Mouse (Mus musculus) NIH3T3 (cell line): ENCODE measurements around the gene Brf1.

Source experiments
- DNase-seq: peaks from one replicate; pipeline ENCODE4 v3.0.0-alpha.2; 2012; ENCODE audit warnings: low read depth

The Brf1 gene

GRCm38 (mm10) chr12:112938873-112939565 lies 61.5 kb downstream of the Brf1 start:
- peak; percentile 54 for DNase-seq

DNA sequence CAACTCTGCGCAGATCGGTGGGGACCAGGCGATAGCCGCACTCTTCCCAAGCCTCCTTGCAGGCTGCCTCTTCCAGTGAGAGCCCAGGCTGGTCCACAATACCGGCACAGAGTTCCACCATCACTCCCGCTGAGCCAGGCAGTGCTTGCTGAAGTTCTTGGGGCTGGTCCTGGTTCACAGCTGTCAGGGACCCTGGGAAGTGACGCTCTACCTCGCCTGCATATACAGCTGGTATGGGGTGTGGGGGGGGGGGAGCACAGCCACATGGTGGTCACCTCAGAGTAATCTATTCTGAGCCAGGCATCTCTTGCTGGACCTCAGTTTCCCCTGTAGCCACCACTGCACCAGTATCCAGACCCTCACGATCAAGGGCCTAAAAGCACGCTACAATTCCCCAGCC lies 62.1 kb downstream of the Brf1 start:
- DNase-seq, result no peak

DNA sequence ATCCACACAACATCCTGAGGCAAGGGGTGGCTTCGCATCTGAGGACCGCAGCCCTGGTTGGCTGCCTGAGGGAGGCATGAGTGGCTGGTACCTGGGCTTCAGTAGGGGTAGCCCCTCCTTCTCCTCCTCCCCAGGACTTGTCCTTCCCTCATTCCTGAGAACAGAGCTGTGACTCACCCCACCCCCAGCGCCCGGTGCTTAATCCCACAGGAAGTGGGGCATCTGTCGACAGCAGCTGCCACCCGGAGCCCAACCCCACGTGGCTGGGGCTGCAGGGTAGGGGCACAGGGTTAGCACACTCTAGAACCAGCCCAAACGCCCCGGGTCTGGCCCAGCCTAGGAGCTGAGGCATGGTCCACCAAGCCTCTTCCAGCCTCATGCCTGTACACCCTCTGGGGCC lies 62.6 kb downstream of the Brf1 start:
- peak; percentile 62 for DNase-seq

GRCm38 (mm10) chr12:112932647-112933046 lies 67.9 kb downstream of the Brf1 start:
- peak; percentile 45 for DNase-seq

DNA sequence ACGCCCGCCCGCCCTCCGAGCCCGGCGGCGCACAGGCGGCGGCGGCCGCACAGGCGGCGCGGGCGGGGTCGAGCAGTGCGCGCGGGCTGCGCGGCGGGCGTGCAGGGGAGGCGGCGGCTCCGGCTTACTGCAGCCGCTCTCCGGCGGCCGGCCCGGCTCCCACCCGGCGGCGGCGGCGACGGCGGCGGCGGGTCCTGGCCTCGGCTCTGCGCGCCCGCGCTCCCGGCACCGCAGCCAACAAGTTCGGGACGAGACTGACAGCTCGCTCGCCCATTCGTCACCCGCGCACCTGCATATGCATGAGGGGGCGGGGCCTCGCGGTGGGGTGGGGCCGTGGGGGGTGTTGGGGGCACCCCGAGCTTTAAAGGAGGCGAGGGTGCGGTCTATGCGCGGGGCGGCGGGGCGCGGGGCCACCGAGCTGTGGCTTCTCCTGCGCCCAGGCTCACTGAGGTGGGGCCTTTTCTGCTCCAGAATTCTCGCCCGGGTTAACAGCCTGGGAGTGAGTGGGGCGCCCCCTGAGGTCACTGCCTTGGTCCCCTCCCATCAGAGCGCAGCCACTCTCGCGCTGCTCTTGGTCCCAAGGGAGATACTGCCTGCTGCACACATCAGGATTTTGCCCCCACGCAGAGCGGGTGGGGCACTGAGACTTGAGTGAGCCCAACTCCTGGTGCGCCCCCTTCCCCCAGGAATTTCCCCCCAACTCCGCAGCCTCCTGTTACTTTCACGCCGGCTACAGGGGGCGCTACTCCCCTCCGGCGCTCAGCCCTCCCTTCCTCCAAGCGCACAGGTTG lies 70.7 kb downstream of the Brf1 start, which contains the start of gene Jag2:
TSS of gene Jag2 (minus strand) at position 215 of the 791 bp plus-strand sequence.
- no peak for DNase-seq

- DNase-seq, result no peak
Observed at GRCm38 (mm10) chr12:112928401-112929241, 71.9 kb downstream of the Brf1 start.

DNA sequence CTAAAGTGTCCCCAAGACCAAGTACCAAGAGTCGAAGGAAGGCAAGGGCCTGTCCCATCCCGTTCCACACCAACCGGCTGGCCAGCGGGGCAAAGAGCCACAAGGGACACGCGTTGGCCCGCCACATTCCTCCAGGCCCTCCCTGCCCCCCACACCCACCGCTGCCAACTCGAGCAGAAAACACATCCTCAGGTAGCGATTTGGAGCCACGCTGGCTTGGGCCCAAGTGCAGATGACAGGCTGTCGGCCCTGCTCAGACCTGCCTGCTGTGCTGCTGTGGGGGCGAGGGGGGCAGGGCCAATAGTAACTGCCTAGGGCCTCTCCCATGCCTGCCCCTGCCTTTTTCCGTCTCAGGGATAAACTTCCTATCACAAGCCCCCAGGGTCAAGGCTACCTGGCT lies 73.2 kb downstream of the Brf1 start:
- no peak for DNase-seq

DNA sequence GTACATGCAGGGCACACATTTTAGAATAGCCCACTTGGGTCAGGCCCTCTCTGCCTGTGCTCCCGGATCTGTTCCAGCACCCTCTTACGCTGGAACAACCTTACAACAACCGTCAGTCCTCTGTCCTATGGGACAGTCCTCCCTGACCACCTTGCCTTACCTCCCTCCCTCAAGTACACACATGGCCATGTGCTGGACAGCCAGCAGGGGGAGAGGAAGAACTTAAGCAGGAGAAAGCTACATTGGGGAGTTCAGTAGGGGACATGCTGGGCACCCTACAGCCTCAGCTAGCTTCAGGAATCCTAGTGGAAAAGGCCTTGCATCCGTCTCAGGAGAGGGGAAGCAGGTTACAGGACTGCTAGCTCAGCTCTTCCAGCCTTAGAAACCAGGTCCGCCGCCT lies 74.6 kb downstream of the Brf1 start:
- DNase-seq, result no peak

GRCm38 (mm10) chr12:112922541-112922940 lies 78.0 kb downstream of the Brf1 start:
- no peak for DNase-seq

GRCm38 (mm10) chr12:112921518-112921917 lies 79.0 kb downstream of the Brf1 start:
- no peak for DNase-seq

- no peak for DNase-seq
Observed at GRCm38 (mm10) chr12:112917906-112918305, 82.6 kb downstream of the Brf1 start.

GRCm38 (mm10) chr12:112917486-112917885 lies 83.0 kb downstream of the Brf1 start:
- no peak for DNase-seq

DNA sequence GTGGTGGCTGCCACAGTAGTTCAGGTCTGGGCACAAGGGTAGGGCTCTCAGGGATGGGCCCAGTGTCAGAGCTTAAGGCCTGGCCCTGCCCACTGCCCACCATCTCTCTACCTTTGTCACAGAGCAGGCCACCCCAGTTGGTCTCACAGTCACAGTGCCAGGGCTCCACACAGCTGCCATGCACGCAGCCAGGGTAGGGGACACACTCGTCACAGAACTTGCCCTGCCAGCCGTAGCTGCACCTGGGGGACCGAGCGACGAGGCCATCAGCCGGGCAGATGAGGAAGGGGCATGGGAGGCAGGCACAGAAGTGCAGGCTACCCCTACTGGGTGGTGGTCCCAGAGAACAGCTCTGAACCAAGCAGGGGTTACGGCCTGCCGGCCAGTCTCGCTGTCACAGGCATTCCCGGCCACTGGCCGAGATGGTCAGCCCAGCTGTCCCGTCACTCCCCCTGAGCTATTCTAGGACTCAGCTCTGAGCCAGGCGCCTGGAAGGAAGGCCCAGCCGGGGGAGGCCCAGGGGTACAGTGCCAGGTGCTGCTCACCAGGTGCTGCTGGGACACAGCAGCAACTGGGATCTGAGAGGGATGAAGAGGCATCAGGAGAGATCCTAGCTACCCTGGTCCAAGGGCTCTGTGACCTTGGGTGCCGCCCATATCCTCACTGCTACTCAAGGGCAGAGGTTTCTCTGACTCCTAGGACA lies 83.7 kb downstream of the Brf1 start:
- DNase-seq, result no peak

- no peak for DNase-seq
Observed at GRCm38 (mm10) chr12:112915587-112915986, 84.9 kb downstream of the Brf1 start.

- no peak for DNase-seq
Observed at GRCm38 (mm10) chr12:112914527-112914926, 86.0 kb downstream of the Brf1 start.

DNA sequence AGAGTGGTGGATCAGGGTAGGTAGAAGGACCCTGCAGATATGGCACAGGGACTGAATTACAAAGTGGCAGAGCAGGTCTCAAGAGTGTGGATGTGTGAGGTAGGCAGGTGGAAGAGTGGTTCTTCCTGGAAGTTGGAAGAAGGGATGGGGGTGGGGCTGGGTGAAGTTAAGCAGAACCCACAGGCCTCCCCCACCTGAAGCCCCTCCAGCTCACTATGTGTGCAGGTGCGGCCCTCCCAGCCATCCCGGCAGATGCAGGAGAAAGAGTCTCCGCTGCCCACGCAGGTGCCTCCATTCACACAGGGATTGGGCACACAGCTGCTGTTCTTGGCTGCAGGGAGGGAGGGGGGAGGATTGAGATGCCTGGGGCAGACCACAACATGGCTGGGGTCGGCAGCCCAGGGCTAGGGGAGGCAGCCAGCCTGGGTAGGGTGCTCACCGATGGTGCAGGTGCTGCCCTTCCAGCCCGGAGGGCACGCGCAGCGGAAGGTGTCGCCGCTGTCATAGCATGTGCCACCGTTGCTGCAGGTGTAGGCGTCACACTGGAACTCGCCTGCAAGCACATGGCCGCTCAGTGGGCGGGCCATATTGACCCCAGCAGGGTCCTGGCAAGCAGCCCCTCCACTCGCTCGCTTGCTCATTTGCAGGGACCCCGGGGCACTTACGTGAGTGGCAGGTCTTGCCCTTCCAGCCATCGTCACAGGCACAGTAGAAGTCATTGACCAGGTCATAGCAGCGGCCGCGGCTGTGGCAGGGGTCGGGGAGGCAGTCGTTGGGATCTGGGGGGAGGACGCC lies 87.4 kb downstream of the Brf1 start:
- no peak for DNase-seq

DNA sequence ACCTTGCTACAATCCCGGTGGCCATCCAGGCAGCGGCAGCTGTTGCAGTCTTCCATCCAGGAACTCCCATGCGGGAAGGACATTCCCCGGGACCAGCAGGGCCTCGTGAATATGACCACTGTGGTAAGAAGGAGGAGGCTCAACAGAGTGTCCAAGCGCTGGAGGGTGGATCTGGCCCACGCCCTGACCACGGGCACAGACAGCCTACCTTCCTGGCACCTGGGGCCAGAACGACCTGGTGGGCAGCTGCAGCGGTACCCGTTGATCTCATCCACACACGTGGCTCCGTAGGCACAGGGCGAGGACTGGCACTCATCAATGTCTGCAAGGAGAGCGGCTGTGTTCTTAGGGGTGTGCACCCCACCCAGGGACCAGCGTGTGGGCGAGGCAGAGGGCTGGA lies 88.8 kb downstream of the Brf1 start:
- no peak for DNase-seq
